Mouse (Mus musculus): ENCODE measurements around the gene F10. TPM values are rescaled to one million over a fixed set of nuclear protein-coding genes. Genes with fewer than 3 reads are reported as not detected.

Gene F10
- polyA plus RNA-seq, 2 experiments = 43.2 to 70.8 TPM

DNA sequence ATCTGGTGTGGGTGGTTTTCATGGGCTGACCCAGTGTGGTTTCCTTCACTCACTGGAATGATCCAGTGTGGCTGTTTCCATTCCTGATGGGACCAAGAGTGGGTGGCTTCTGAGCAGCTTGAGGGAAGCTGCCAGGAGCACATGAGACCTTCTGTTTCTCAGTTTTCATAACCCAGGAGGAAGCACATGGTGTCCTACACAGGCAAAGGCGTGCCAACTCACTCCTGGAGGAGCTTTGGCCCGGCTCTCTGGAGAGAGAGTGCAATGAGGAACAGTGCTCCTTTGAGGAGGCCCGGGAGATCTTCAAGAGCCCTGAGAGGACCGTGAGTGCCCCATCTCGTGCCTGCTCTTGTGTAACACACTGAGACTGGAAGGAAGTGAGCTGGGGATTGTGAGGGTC is 8.6 kb upstream of the F10 start:
- ATAC-seq (ENCODE audit: insufficient read depth) (no peak), DNase-seq (ENCODE audit: low read depth in 3 of 3, low spot score in 3 of 3) (no peak)
- no peaks in the 10 kb centered on the region for H3K36me3 ChIP-seq (replicated peaks; ENCODE audit: control insufficient read depth, insufficient read depth, low read depth)
- no peak overlapping the region for H3K9ac ChIP-seq (replicated peaks)
- H3K9me3 ChIP-seq (ENCODE audit: control insufficient read depth, low read length) = no peaks in the 10 kb centered on the region
- no peak overlapping the region for H3K4me3 ChIP-seq (ENCODE audit: insufficient read depth in 1 of 2, low read depth in 2 of 2, low read length in 2 of 2)
- 41% methylated on average over 5 of the region's 5 CpGs for WGBS (ENCODE audit: insufficient replicate concordance)
- TF ChIP-seq EP300 (IDR thresholded peaks at IDR 0.05; ENCODE audit: low read depth) = no peak
- peaks cover 0 to 9% of the 10 kb centered on the region in 2 experiments; a peak in 1 of 4 replicates for H3K4me1 ChIP-seq (replicated peaks; ENCODE audit: control insufficient read depth in 2 of 2, insufficient read depth in 2 of 2, low read length in 1 of 2)
- no peak overlapping the region for H3K27ac ChIP-seq
- no peaks in the 10 kb centered on the region for H3K27me3 ChIP-seq (ENCODE audit: control insufficient read depth, insufficient read depth, low read length)
- no peak overlapping the region for H3K4me2 ChIP-seq (ENCODE audit: low read depth)

GRCm38 (mm10) chr8:13036346-13036812 is 729 bp upstream of the F10 start:
- Histone ChIP-seq H3K36me3 (replicated peaks; ENCODE audit: control insufficient read depth, insufficient read depth, low read depth) (no peaks in the 10 kb centered on the region; the same call in 1 of the 2 replicates), H3K4me3 (ENCODE audit: insufficient read depth in 1 of 2, low read depth in 2 of 2, low read length in 2 of 2) (no peak overlapping the region), H3K4me2 (ENCODE audit: low read depth) (no peak overlapping the region), H3K27me3 (ENCODE audit: control insufficient read depth, insufficient read depth, low read length) (no peaks in the 10 kb centered on the region), H3K9me3 (ENCODE audit: control insufficient read depth, low read length) (no peaks in the 10 kb centered on the region), H3K4me1 (replicated peaks; ENCODE audit: control insufficient read depth in 2 of 2, insufficient read depth in 2 of 2, low read length in 1 of 2) (peaks cover 0 to 8% of the 10 kb centered on the region in 2 experiments; a peak in 2 of 4 replicates), H3K27ac (no peak overlapping the region), H3K9ac (replicated peaks) (no peak overlapping the region)
- DNase-seq (ENCODE audit: low read depth in 3 of 3, low spot score in 3 of 3) = no peak
- no peak for ATAC-seq (ENCODE audit: insufficient read depth)
- WGBS (ENCODE audit: insufficient replicate concordance) = 55% methylated on average over 10 of the region's 10 CpGs
- TF ChIP-seq CTCF (IDR thresholded peaks at IDR 0.05; ENCODE audit: low read depth) = no peak

GRCm38 (mm10) chr8:13037569-13037968 is 461 bp downstream of the F10 start:
- H3K27ac ChIP-seq = peak overlapping the region; percentile 31
- 22% methylated on average over 5 of the region's 5 CpGs for WGBS (ENCODE audit: insufficient replicate concordance)
- H3K4me3 ChIP-seq (ENCODE audit: insufficient read depth in 1 of 2, low read depth in 2 of 2, low read length in 2 of 2) = peak overlapping the region in 1 of 2 experiments; percentile 36; a peak in 2 of 4 replicates
- H3K4me1 ChIP-seq (replicated peaks; ENCODE audit: control insufficient read depth in 2 of 2, insufficient read depth in 2 of 2, low read length in 1 of 2) = peaks cover 0 to 8% of the 10 kb centered on the region in 2 experiments; a peak in 2 of 4 replicates
- H3K36me3 ChIP-seq (replicated peaks; ENCODE audit: control insufficient read depth, insufficient read depth, low read depth) = no peaks in the 10 kb centered on the region; the same call in 1 of the 2 replicates
- TF ChIP-seq CTCF (IDR thresholded peaks at IDR 0.05; ENCODE audit: low read depth) (no peak), EP300 (IDR thresholded peaks at IDR 0.05; ENCODE audit: low read depth) (no peak)
- DNase-seq (ENCODE audit: low read depth in 3 of 3, low spot score in 3 of 3) = peak in 1 of 3 experiments; percentile 24
- ATAC-seq (ENCODE audit: insufficient read depth) = peak; percentile 87
- no peak overlapping the region for H3K9ac ChIP-seq (replicated peaks)
- no peaks in the 10 kb centered on the region for H3K27me3 ChIP-seq (ENCODE audit: control insufficient read depth, insufficient read depth, low read length)
- H3K4me2 ChIP-seq (ENCODE audit: low read depth) = peak overlapping the region; percentile 47
- no peaks in the 10 kb centered on the region for H3K9me3 ChIP-seq (ENCODE audit: control insufficient read depth, low read length)

DNA sequence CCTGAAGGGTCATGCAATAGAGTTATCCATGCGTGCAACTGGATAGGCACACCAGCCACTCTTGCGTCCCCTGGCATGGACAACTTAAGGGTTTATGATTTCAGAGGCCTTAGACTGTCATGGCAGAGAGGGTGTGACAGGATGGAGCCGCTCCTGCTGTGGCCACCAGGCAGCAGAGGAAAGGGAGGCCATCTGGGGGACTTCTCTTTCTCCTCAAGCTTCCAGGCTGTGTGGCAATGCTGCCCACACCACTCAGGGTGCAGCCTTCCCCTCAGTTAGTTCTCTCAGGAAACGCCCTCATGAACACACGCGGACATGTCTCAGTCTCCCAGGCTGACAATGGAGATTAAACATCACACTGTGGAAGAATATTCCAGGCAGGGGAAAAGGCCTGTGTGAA is 1.9 kb downstream of the F10 start:
- no peak overlapping the region for H3K27ac ChIP-seq
- ATAC-seq (ENCODE audit: insufficient read depth) = no peak
- WGBS (ENCODE audit: insufficient replicate concordance) = 49% methylated on average over 6 of the region's 6 CpGs

GRCm38 (mm10) chr8:13041459-13041858 is 4.4 kb downstream of the F10 start:
- no peak for DNase-seq (ENCODE audit: low read depth in 3 of 3, low spot score in 3 of 3)
- H3K4me3 ChIP-seq (ENCODE audit: insufficient read depth in 1 of 2, low read depth in 2 of 2, low read length in 2 of 2) = no peak overlapping the region
- 41% methylated on average over 4 of the region's 4 CpGs for WGBS (ENCODE audit: insufficient replicate concordance)
- H3K9ac ChIP-seq (replicated peaks) = no peak overlapping the region
- H3K36me3 ChIP-seq (replicated peaks; ENCODE audit: control insufficient read depth, insufficient read depth, low read depth) = no peaks in the 10 kb centered on the region; the same call in 1 of the 2 replicates
- H3K4me1 ChIP-seq (replicated peaks; ENCODE audit: control insufficient read depth in 2 of 2, insufficient read depth in 2 of 2, low read length in 1 of 2) = peaks cover 0 to 6% of the 10 kb centered on the region in 2 experiments; a peak in 2 of 4 replicates
- no peak overlapping the region for H3K27ac ChIP-seq
- ATAC-seq (ENCODE audit: insufficient read depth) = no peak
- H3K9me3 ChIP-seq (ENCODE audit: control insufficient read depth, low read length) = no peaks in the 10 kb centered on the region
- no peak overlapping the region for H3K4me2 ChIP-seq (ENCODE audit: low read depth)
- H3K27me3 ChIP-seq (ENCODE audit: control insufficient read depth, insufficient read depth, low read length) = no peaks in the 10 kb centered on the region
- TF ChIP-seq EP300 (IDR thresholded peaks at IDR 0.05; ENCODE audit: low read depth) = no peak
- TF ChIP-seq CTCF (IDR thresholded peaks at IDR 0.05; ENCODE audit: low read depth) = no peak

More for the DNA sequence above, 1.9 kb downstream of the F10 start:
- Histone ChIP-seq H3K4me1 (replicated peaks; ENCODE audit: control insufficient read depth in 2 of 2, insufficient read depth in 2 of 2, low read length in 1 of 2) (peaks cover 0 to 8% of the 10 kb centered on the region in 2 experiments; a peak in 2 of 4 replicates), H3K36me3 (replicated peaks; ENCODE audit: control insufficient read depth, insufficient read depth, low read depth) (no peaks in the 10 kb centered on the region; the same call in 1 of the 2 replicates), H3K9me3 (ENCODE audit: control insufficient read depth, low read length) (no peaks in the 10 kb centered on the region), H3K27me3 (ENCODE audit: control insufficient read depth, insufficient read depth, low read length) (no peaks in the 10 kb centered on the region), H3K4me2 (ENCODE audit: low read depth) (peak overlapping the region; percentile 47; the same call in 1 of the 2 replicates), H3K9ac (replicated peaks) (no peak overlapping the region), H3K4me3 (ENCODE audit: insufficient read depth in 1 of 2, low read depth in 2 of 2, low read length in 2 of 2) (no peak overlapping the region)
- DNase-seq (ENCODE audit: low read depth in 3 of 3, low spot score in 3 of 3) = no peak
- TF ChIP-seq CTCF (IDR thresholded peaks at IDR 0.05; ENCODE audit: low read depth) (no peak), EP300 (IDR thresholded peaks at IDR 0.05; ENCODE audit: low read depth) (no peak)

Measured in liver, embryonic 14.5 days (tissue).